Mouse (Mus musculus) embryonic facial prominence, embryonic 13.5 days (tissue): ENCODE measurements around the gene Anks1b. TPM values are rescaled to one million over a fixed set of nuclear protein-coding genes. Genes with fewer than 3 reads are reported as not detected.

Experiments
- ATAC-seq: fragments of 200-750 bp; cut with Nextera tagmentation; 2 replicates; pipeline ENCODE4 v1.8.0; 2017; ENCODE audit warnings: low read depth; ENCODE audit not compliant: insufficient number of reproducible peaks, insufficient read depth, low FRiP score, low TSS enrichment
- H3K27ac ChIP-seq: fragments of 300-500 bp; sonication (generic); 2 replicates; pipeline ENCODE4 v1.5.1; 2015; ENCODE audit warnings: moderate library complexity, mild to moderate bottlenecking, inconsistent platforms
- H3K27me3 ChIP-seq: fragments of 300-500 bp; sonication (generic); 2 replicates; pipeline ENCODE4 v1.6.1; 2015; ENCODE audit warnings: mild to moderate bottlenecking, inconsistent platforms
- H3K36me3 ChIP-seq: fragments of 300-500 bp; sonication (generic); 2 replicates; pipeline ENCODE4 v1.6.1; 2015; ENCODE audit warnings: mild to moderate bottlenecking, inconsistent platforms
- H3K4me1 ChIP-seq: fragments of 300-500 bp; sonication (generic); 2 replicates; pipeline ENCODE4 v1.6.1; 2015; ENCODE audit warnings: inconsistent platforms
- H3K4me2 ChIP-seq: fragments of 300-500 bp; sonication (generic); 2 replicates; pipeline ENCODE4 v1.6.1; 2015; ENCODE audit warnings: moderate library complexity, mild to moderate bottlenecking, inconsistent platforms
- H3K4me3 ChIP-seq: fragments of 300-500 bp; sonication (generic); 2 replicates; pipeline ENCODE4 v1.5.1; 2015; ENCODE audit warnings: mild to moderate bottlenecking, inconsistent platforms
- H3K9ac ChIP-seq: fragments of 300-500 bp; sonication (generic); 2 replicates; pipeline ENCODE4 v1.6.1; 2015; ENCODE audit warnings: mild to moderate bottlenecking, inconsistent platforms
- H3K9me3 ChIP-seq: fragments of 300-500 bp; sonication (generic); 2 replicates; pipeline ENCODE4 v1.6.1; 2016; ENCODE audit warnings: inconsistent platforms
- WGBS: fragments of 180-500 bp; shearing (Covaris S2); methylation state at CpG from one replicate; pipeline ENCODE4 v1.1.7; 2015; ENCODE audit warnings: mixed read lengths; 5-methylcytosine and 5-hydroxymethylcytosine counted together
- polyA plus RNA-seq: library from polyadenylated mRNA; unstranded; fragments of >200 nt; fragmentation: Nextera tagmentation; extraction: Ambion mirVana; gene quantifications from 2 replicates; pipeline ENCODE4 v1.2.1, GENCODE M21; 2015

Gene Anks1b
- polyA plus RNA-seq, 1 experiment from 2014 or later = 1.5 TPM

- Histone ChIP-seq H3K27me3 (peaks cover 46% of the 10 kb centered on the region), H3K4me3 (no peak overlapping the region), H3K9me3 (no peaks in the 10 kb centered on the region), H3K27ac (no peak overlapping the region), H3K4me2 (no peak overlapping the region), H3K9ac (no peak overlapping the region), H3K36me3 (no peaks in the 10 kb centered on the region), H3K4me1 (peaks cover 42% of the 10 kb centered on the region)
- WGBS = 89% methylated on average over 10 of the region's 10 CpGs
- ATAC-seq = no peak
These were observed 1094.9 kb downstream of the Anks1b start for GRCm38 (mm10) chr10:90968247-90968646.

- H3K27me3 ChIP-seq = peaks cover 56% of the 10 kb centered on the region
- H3K9me3 ChIP-seq = no peaks in the 10 kb centered on the region
- H3K9ac ChIP-seq = peak overlapping the region; percentile 65
- H3K36me3 ChIP-seq = no peaks in the 10 kb centered on the region
- no peak overlapping the region for H3K27ac ChIP-seq
- H3K4me2 ChIP-seq = peak overlapping the region; percentile 95
- WGBS = 3% methylated on average over 62 of the region's 72 CpGs
- ATAC-seq = no peak
- peak overlapping the region; percentile 51 for H3K4me3 ChIP-seq
- peaks cover 38% of the 10 kb centered on the region for H3K4me1 ChIP-seq
These were observed 1096.3 kb downstream of the Anks1b start for GRCm38 (mm10) chr10:90969355-90970174.

GRCm38 (mm10) chr10:90970560-90970959 lies 1097.3 kb downstream of the Anks1b start:
- Histone ChIP-seq H3K27ac (no peak overlapping the region), H3K9me3 (no peaks in the 10 kb centered on the region), H3K36me3 (no peaks in the 10 kb centered on the region), H3K4me3 (no peak overlapping the region), H3K4me2 (no peak overlapping the region), H3K27me3 (peaks cover 59% of the 10 kb centered on the region), H3K9ac (no peak overlapping the region), H3K4me1 (peaks cover 28% of the 10 kb centered on the region)
- no peak for ATAC-seq
- WGBS = 23% methylated on average over 4 of the region's 4 CpGs

GRCm38 (mm10) chr10:90974084-90974483 lies 1100.8 kb downstream of the Anks1b start:
- WGBS = 65% methylated on average over 2 of the region's 2 CpGs
- H3K27ac ChIP-seq = no peak overlapping the region
- H3K4me1 ChIP-seq = peaks cover 11% of the 10 kb centered on the region
- no peak overlapping the region for H3K9ac ChIP-seq
- no peak overlapping the region for H3K4me2 ChIP-seq
- H3K9me3 ChIP-seq = no peaks in the 10 kb centered on the region
- H3K4me3 ChIP-seq = no peak overlapping the region
- H3K36me3 ChIP-seq = no peaks in the 10 kb centered on the region
- H3K27me3 ChIP-seq = peaks cover 25% of the 10 kb centered on the region
- no peak for ATAC-seq

GRCm38 (mm10) chr10:90974491-90974890 lies 1101.2 kb downstream of the Anks1b start:
- Histone ChIP-seq H3K27me3 (peaks cover 21% of the 10 kb centered on the region), H3K4me1 (peaks cover 7% of the 10 kb centered on the region), H3K4me3 (no peak overlapping the region), H3K9ac (no peak overlapping the region), H3K4me2 (no peak overlapping the region), H3K9me3 (no peaks in the 10 kb centered on the region), H3K27ac (no peak overlapping the region), H3K36me3 (no peaks in the 10 kb centered on the region)
- no peak for ATAC-seq
- WGBS = 87% methylated on average over 6 of the region's 6 CpGs

- WGBS = 93% methylated on average over 4 of the region's 4 CpGs
- no peak for ATAC-seq
- H3K9ac ChIP-seq = no peak overlapping the region
- no peaks in the 10 kb centered on the region for H3K27me3 ChIP-seq
- H3K4me2 ChIP-seq = no peak overlapping the region
- H3K4me1 ChIP-seq = no peaks in the 10 kb centered on the region
- 0 out of 2 replicates have a peak, but pooled peaks cover 5% of the 10 kb centered on the region for H3K9me3 ChIP-seq
- no peak overlapping the region for H3K27ac ChIP-seq
- peaks cover 6% of the 10 kb centered on the region; the same call in 1 of the 2 replicates for H3K36me3 ChIP-seq
- no peak overlapping the region for H3K4me3 ChIP-seq
These were observed 1108.5 kb downstream of the Anks1b start for GRCm38 (mm10) chr10:90981811-90982210.

- H3K4me1 ChIP-seq = no peaks in the 10 kb centered on the region
- no peak for ATAC-seq
- WGBS = 67% methylated on average over 8 of the region's 8 CpGs
- H3K4me2 ChIP-seq = no peak overlapping the region
- 0 out of 2 replicates have a peak, but pooled peaks cover 5% of the 10 kb centered on the region for H3K9me3 ChIP-seq
- no peak overlapping the region for H3K9ac ChIP-seq
- H3K4me3 ChIP-seq = no peak overlapping the region
- H3K27ac ChIP-seq = no peak overlapping the region
- peaks cover 6% of the 10 kb centered on the region; the same call in 1 of the 2 replicates for H3K36me3 ChIP-seq
- H3K27me3 ChIP-seq = no peaks in the 10 kb centered on the region
These were observed 1109.7 kb downstream of the Anks1b start for GRCm38 (mm10) chr10:90983046-90983445.

- Histone ChIP-seq H3K4me3 (no peak overlapping the region), H3K9me3 (no peaks in the 10 kb centered on the region), H3K36me3 (peaks cover 36% of the 10 kb centered on the region), H3K4me1 (no peaks in the 10 kb centered on the region), H3K27me3 (no peaks in the 10 kb centered on the region), H3K9ac (no peak overlapping the region), H3K4me2 (no peak overlapping the region), H3K27ac (no peak overlapping the region)
- WGBS = 90% methylated on average over 6 of the region's 6 CpGs
- ATAC-seq = no peak
These were observed 1117.0 kb downstream of the Anks1b start for GRCm38 (mm10) chr10:90990340-90990739.

GRCm38 (mm10) chr10:90992237-90992636 lies 1118.9 kb downstream of the Anks1b start:
- H3K27ac ChIP-seq = no peak overlapping the region
- H3K27me3 ChIP-seq = no peaks in the 10 kb centered on the region
- H3K4me2 ChIP-seq = no peak overlapping the region
- no peaks in the 10 kb centered on the region for H3K9me3 ChIP-seq
- no peaks in the 10 kb centered on the region for H3K4me1 ChIP-seq
- no peak for ATAC-seq
- WGBS = 86% methylated on average over 6 of the region's 6 CpGs
- H3K36me3 ChIP-seq = peaks cover 53% of the 10 kb centered on the region
- H3K9ac ChIP-seq = no peak overlapping the region
- H3K4me3 ChIP-seq = no peak overlapping the region

GRCm38 (mm10) chr10:90993869-90994268 lies 1120.6 kb downstream of the Anks1b start:
- ATAC-seq = no peak; the same call in 1 of the 2 replicates
- H3K27ac ChIP-seq = no peak overlapping the region
- 78% methylated on average over 5 of the region's 5 CpGs for WGBS
- no peaks in the 10 kb centered on the region for H3K27me3 ChIP-seq
- H3K4me1 ChIP-seq = no peaks in the 10 kb centered on the region
- no peak overlapping the region for H3K4me3 ChIP-seq
- H3K36me3 ChIP-seq = peaks cover 58% of the 10 kb centered on the region
- no peaks in the 10 kb centered on the region for H3K9me3 ChIP-seq
- H3K9ac ChIP-seq = no peak overlapping the region
- no peak overlapping the region for H3K4me2 ChIP-seq

- Histone ChIP-seq H3K27ac (no peak overlapping the region), H3K27me3 (no peaks in the 10 kb centered on the region), H3K9me3 (no peaks in the 10 kb centered on the region), H3K4me2 (no peak overlapping the region), H3K36me3 (peaks cover 38% of the 10 kb centered on the region), H3K9ac (no peak overlapping the region), H3K4me1 (no peaks in the 10 kb centered on the region), H3K4me3 (no peak overlapping the region)
- 84% methylated on average over 5 of the region's 5 CpGs for WGBS
- ATAC-seq = no peak
These were observed 1126.6 kb downstream of the Anks1b start for GRCm38 (mm10) chr10:90999899-91000298.

- Histone ChIP-seq H3K4me3 (no peak overlapping the region), H3K4me1 (no peaks in the 10 kb centered on the region), H3K9me3 (no peaks in the 10 kb centered on the region), H3K36me3 (peaks cover 26% of the 10 kb centered on the region), H3K4me2 (no peak overlapping the region), H3K27ac (no peak overlapping the region), H3K27me3 (no peaks in the 10 kb centered on the region), H3K9ac (no peak overlapping the region)
- 77% methylated on average over 13 of the region's 13 CpGs for WGBS
- ATAC-seq = no peak
These were observed 1128.1 kb downstream of the Anks1b start for GRCm38 (mm10) chr10:91001421-91001820.
